Mouse (Mus musculus) heart, adult 8-10 months (tissue): ENCODE data around the gene Ikzf1. TPM values are rescaled to one million over a fixed set of nuclear protein-coding genes. Genes with fewer than 3 reads are reported as not detected.

Source experiments
- DNase-seq: peaks from one replicate; pipeline ENCODE4 v3.0.0; 2022; ENCODE audit warnings: low spot score
- total RNA-seq, 4 experiments: library from RNA; stranded (reverse); gene quantifications; 2 replicates each; pipeline ENCODE4 v1.2.4; 2022

Ikzf1 gene
- total RNA-seq, 4 experiments from 2014 or later = 0.92 to 1.7 (median 1.4) TPM

DNA sequence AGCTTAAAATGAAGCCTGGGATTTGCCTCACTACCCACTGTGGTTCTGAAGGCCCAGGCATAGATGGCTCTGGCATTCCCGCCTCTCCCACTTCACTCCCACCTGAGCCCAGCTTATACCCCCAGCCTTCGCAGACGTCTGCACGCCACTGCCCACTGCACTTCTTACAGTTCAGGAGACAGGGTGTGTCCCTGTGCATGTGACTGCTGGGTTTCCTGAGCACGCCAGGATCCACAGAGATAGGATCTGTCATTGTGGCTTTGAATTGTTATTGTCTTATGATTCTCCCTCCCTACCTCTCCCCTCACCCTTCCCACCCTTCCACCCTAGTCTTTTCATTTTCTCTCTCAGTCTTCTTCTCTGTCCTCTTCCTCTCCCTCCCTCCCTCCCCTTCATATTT is 34.9 kb downstream of the Ikzf1 start:
- no peak for DNase-seq

DNA sequence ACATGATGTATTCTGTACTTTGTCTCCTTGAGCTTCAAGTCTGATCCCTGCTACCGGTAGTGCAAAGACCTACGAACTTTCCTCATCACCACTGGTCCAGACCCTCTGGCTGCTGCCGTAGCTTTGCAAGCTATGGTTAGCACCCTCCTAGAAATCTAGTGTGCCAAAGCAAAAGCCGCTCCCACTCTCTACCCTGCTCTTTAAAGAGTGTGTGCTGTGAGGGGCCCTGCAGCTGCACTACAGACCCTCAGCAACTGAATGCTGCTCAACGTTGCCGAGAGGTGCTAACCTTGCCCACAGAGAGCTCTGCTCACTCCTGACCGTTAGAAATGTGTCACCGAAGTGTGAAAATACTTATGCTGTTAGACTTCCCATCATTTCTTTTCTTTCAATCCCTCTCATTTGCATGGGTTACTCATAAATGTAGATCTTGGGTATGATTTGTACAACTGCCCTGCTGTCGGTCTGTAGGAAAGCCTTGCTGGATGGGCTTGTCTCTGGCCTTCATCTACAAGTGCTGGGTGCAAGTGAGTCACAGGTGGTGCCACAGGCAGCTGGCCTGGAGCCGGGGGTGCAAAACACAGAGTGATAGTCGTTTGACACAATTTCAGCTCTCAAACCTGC is 40.6 kb downstream of the Ikzf1 start:
- no peak for DNase-seq

DNA sequence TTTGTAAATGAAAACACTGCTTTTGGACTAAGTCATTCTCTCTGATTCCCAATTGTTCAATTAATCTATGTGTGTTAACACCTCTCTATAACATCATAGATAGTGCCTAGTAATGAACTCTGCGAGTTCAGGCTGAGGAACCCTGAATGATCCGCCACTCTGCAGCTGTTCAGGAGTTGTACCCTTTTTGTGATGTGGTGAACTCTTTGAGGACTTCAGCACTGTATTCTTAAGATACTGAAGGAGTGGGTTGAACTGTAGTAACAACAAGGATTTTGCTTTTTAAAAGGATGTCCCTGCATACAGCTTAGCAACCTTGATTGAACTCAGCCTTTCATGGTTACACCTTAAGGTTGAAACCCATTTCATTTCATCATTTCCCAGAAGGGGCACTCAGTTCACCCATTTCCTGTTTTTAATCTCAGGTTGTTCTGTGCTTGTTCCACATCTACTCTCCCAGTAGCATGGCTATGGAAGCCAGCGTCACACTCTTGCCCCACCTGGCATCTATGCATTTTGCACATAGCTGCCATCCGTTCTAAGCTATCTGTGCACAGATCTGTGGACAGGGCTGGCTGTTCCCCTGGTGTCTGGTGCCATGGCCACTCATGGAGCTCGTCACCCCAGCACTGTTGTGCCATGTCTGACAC is 41.2 kb downstream of the Ikzf1 start:
- no peak for DNase-seq

DNA sequence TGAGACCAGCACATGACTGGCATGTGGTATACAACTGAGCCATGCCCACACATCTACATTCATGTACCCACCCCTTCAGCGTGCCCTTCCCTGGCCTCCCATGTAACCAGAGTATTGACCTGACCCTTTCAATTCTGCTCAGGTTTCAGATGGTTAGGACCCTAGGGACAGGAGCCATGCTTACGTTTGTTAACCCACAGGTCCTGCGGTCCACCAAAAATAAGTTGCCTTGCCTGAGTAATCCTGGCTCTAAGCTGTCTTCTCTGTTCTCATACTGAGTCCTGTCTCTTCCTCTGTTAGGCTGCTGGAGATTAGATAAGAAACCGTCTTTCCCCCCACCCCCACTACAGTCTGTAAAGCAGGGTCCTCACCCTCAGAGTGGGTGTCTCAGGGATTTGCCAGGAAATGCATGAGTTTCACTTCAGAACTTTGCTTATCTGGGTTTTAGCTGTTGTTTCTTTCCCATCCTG is 42.0 kb downstream of the Ikzf1 start:
- DNase-seq = no peak

DNA sequence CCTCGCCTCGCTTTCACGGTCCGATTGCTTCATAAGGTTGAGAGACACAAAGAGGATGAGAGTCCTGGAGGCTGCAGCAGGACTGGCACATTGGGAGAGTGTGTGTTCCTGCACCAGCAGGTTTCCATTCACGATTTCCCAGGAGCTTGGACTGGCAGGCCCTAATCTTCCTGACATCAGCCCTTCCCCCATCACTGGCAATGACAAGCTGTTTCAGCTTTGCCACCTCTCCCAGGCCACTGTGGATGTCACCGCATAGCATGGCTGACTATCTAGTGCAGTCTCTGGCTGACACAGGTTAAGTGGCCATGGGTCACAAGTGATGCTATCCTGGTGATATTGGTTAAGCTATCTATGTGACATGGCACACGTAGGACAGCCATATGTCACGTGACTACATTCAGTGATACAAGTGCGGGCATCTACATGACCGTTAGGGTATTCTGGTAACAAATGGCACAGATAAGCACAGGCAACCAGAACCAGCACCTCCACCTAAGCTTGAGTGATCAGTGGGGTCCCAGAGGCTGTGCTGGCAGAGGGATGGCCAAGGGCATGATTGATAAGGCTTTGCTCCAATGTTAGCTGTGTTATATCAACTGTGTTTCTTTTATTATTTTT is 43.2 kb downstream of the Ikzf1 start:
- DNase-seq = no peak

DNA sequence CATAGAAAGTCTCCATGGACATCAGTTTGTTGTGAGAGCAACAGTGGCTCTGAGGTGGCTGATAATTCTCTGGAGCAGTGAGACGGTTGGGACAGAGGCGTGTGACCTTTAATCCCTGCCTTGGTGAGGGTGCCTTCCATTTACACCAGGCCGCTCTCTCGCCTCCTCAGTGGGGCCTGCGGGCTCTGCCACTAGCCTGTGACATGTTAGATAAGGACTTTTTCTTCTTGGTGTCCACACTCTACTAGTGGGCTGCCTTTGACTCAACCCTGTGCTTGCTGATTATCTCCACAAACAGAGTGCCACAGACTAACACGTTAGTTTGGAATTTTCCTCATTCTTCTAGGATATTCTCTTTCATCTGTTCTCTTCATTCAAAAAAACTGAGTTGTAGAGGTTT is 44.4 kb downstream of the Ikzf1 start:
- DNase-seq = no peak

DNA sequence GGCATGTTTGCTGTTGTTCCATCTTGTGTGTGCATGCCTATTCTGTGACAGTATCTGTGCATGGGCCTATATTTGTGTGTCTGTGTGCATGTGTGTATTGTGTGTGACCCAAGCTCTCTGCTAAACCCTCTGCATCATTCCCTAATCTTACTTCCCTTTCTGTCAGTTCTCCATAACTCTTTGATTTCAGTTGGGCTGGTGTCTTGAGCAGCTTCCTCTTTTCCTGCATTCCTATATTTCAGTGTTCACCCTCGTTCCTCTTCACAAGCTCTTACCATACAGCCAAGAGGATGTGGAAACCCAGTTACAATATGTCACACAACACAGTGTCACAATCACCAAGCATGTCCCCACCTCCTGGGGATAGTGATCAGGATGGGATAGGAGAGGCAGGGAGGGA is 45.3 kb downstream of the Ikzf1 start:
- DNase-seq = no peak

DNA sequence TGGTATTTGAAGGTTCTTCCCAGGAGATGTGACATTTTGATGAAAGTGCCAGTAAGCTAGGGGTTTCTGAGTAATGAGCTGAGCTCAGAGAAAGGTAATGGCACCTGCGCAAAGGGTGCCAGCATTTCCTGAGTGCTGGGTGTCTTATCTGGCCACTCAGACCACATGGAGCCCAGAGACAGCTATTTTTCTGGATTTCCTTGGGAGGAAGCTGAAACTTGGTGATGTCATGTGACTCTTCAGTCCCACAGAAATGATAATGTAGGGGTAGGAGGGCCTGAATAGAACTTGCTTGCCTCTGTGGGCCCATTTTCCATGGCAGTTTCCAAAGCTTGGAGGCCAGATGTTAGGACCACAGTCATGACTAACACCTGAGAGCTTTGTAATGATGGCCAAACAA is 46.9 kb downstream of the Ikzf1 start:
- DNase-seq = no peak

DNA sequence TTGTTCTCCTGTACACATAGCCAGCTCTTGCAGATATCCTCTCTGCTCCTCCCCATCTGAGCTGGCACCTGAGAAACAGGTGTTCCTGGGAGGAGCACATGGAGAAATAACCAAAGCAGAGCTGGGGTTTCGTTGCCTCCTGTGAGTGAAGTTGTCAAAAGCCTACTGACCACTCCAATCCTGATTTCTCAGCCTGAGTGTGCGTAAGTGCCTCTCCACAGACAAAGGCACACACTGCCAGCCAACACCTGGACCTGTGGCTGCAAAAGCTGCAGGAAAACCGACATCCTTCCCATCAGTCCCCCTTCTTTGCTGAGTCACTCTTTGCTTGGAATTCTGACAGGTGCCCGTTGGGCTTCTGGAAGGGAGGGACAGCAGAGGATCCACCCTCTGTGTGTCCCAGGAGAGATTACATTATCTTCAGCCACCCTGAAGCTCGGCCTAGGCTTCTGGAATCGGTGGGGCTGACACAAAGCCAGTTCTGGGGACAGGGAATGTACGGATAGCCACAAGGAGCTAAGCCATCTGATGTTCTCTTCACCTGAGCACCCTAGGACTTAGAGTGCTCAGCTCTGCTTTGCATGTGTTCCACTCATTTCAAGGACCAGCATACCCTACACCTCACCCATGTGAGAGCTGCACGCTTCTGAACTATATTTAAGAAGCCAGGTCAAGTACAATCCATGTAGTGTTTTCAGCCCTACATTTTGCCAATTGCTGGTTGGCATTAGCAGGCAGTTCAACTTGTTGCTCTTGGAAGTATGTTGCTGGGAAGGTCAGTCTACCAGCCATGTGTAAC is 48.4 kb downstream of the Ikzf1 start:
- DNase-seq = no peak

DNA sequence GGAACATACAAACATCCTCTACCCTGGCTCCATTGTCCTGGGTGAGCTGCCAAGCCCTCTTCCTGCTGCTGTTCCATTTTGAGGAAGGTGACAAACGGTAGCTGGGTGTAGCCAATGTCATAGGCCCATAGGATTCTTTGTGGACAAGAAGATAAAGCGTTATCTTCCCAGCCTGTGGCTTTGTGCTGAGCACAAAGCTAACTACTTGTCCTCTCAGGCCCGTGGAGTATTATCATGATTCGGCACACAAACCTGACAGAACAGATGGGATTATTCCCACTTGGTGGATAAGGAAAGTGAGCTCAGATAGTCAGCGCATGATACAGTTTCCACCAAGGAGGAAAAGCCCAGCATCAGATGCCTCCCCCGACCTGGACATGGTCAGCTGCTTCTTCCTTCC is 50.4 kb downstream of the Ikzf1 start:
- no peak for DNase-seq

DNA sequence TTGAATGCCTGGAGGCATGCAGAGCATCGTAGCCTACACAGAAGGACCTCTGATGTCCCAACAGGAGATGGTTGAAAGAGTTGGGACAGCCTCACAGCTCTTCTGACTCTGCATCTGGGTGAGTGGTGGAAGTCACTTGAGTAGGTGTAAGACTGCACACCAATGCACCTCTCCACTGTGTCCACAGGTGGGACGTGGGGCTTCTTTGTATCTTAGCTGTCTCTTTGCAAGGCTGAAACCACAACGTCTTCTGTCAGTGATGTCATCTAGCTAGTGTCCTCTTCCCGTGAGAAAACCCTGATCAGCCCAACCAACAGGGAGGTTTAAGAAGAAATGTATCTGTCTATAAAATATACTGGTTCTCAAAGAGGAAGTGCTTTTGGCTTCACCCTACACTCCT is 52.1 kb downstream of the Ikzf1 start:
- no peak for DNase-seq

DNA sequence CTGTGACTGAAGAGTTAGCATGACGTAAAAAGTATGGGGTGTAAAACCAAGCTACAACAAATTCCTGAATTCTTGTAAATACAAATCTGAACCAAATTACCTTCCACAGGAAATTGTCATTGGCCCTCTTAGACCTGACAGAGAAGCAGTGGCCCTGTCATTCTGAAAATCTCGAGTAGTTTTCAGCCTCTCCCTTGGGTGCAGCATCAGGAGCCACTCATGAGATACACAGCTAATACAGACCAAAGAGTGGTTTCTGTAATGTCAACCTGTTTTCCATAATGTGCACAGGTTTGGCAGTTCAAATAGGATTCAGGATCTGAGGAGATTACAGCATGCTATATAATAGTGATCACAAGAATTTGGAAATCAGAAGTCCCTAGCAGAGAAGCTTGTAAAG is 52.8 kb downstream of the Ikzf1 start:
- DNase-seq = no peak

DNA sequence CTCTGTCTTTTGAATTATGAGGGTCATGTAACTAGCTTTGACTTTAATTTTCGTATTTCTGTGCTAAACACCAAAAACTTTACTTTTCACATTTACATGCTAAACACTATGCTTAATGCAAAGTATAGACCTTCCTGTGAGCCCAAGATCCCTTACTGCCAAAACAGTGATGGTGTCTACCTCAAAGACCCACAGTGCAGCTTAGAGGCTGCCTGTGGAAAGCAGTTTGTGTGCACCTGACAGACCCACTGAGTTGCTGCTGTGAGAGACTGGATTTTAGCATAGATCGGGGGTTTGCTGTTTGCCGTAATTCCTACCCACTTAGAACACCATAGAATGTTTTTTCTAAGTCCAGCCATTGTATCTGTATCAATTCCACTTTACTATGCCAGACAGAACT is 54.3 kb downstream of the Ikzf1 start:
- no peak for DNase-seq

DNA sequence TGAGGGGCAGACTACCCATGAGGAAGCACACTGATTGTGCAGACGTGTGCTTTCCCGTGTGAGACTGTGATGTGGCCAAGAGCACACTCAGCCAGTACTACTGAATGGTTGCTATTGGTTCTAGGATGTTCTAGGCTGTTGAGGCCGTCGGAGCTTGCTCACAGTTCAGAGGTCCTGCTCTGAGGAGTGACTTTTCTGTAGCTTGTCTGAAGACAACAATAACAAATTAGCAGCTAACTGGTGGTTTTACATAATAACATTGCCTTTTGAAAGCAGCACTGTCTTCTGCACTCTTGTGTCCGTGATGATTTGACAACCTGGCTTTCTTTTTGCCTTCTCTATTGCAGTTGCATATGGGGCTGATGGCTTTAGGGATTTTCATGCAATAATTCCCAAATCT is 55.8 kb downstream of the Ikzf1 start:
- no peak for DNase-seq

DNA sequence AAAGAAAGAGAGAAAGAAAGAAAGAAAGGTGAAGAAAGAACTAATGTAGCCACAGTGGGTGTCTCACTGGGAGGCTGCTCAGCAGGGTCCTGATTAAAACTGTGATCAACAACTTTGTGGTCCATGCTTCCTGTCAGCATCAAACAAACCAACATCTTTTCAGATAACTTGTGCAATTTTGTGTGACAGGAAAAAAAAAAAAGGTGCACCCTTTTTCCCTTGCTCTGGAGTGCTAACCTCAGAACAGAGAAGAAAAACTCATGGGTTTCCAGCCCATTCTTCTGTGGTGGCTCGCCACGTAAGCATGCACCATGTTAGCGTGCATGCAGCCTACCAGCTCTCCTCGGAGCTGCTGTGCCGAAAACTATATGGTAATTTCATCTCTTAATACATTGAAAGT is 56.8 kb downstream of the Ikzf1 start:
- DNase-seq = no peak

DNA sequence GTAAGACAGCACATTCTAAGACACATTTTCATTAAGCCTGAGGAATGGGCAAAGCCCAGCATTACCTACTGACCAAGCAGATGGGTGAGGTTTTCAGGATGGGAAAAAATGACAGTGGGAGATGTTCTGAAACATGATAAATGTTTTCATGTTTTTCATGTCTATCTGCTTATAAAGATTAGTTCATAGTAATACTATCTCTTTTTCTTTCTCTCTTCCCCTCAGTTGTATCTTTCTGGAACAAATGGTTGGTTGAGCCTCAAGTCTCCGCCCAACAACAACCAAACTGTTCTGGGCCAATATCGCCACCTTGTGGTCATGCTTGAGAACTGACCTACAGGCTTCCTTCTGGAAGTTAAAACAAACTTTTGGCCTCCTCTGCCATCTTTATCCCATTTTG is 57.8 kb downstream of the Ikzf1 start:
- no peak for DNase-seq

DNA sequence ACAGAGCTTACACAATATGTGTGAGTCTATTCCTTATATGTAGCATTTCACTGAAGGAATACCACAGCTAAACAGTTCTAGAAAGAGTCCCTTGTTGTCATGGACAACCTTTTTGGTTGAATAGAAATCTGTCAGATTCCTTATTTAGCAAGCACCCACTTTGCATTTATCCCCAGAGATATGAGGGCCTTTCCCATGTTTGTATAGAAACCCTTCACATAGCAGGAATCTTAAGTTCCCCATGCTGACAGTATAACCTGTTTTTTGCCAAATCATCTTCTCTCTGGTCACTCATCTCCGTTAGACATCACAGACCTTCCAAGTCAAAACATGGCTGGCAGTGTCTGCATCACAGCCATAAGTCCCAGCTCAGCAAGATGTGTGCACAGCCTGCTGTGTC is 59.4 kb downstream of the Ikzf1 start:
- DNase-seq = no peak

DNA sequence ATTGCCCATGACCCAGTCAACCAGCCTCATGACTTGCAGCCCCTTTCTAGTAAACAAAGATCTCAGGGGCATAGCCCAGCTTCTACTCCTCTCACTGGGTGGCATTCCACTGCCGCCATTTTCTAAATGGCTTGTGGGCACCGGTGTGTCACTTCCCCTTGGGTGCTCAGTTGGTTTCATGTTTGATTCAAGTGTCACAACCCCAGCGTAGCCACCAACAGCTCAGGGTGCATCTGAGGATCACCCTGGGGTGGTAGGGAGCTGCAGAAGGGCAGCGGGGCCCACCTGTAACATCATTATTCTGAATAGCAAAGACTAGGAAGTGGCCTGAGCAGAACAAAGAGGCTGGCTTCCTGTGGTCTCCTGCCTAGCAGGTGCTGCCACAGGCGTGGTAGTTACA is 66.3 kb downstream of the Ikzf1 start:
- no peak for DNase-seq

DNA sequence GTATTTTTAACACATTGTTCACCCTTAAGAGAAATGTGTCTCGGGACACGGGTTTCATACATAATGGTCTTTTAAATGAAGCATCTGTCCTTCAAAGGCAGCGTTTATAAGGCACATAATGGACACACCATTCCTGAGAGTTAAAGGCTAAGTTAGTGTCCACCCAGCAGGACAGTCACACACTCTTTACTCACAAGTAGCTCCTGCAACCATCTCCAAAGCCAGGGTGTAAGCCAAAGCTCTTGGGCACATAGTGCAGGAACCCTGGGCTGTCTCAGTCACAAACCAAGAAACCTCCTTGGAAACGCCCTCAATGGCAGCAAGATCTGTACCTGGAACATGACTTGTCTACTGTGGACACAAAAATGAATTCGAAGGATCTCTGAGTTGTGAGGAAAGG is 68.1 kb downstream of the Ikzf1 start:
- no peak for DNase-seq

DNA sequence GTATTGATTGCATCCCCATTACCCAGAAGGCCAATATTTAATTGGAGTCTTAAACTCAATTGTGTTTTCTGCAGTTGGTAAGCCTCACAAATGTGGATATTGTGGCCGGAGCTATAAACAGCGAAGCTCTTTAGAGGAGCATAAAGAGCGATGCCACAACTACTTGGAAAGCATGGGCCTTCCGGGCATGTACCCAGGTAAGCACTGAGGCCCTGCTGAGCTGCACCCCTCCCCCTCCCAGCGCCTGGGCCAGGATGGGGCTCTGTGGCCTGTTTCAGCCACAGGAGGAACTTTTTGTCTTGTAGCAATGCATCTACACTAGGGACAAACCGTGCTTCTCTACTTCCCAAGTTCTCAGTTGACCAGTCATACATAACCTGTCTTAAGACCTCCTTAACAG is 73.3 kb downstream of the Ikzf1 start:
- no peak for DNase-seq

DNA sequence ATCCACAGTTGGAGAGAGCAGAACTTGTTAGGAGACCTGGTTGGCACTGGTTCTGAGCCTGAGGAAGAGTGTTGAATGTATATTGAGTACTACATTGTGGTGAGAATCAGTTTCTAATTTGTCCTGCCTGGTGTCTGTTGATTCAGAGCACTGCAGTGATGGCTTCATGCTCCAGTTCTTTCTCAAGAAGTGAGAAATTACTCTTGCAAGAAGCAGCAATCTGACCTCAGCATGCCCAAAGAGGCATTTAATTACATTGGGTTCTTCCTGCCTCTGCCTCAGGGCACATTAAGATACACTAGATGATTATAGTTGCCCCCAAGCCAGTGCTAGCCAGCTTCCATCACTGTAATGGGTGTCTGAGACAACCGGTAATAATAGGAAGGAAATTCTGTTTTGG is 74.1 kb downstream of the Ikzf1 start:
- DNase-seq = no peak

DNA sequence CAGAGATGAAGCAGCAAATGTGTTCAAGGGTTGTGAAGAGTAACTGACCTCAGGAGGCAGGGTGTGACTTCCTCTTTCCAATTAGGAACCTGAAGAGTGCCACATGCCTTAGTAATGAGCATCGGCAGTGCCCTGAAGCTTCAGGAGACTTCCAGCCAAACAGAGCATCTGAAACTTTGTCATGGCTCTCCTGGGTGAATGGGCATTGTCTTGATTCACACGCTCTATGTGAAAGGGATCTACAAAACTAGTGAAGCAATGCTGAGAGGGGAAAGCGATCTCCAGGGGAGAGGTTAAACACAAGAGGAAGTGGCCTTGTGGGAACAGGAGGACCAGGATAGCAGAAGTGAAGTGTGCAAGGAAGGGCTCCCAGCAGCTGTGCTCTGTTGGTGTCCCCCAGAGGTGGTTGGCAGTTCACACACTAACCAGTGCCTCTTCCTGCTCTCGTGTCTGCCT is 78.4 kb downstream of the Ikzf1 start:
- DNase-seq = no peak

DNA sequence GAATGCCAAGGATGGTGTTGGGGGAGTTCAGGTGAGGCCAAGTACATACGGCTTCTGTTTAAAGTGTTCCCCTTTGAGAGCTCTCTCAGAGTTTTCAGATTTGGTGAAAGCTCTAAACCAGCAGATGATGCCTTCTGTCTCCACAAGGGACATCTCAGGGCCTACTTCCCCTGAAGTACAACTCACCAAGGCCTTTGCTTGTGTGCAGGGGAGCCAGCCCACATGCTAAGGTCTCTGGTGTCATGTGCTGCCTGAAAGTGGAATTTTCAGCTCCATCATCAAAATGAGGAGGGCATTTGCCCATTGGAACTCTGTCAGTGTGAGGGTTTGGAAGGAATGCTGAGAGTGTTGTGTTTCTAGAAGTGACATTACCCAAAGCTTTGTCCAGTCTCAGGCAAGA is 80.6 kb downstream of the Ikzf1 start:
- no peak for DNase-seq
